8 mouse cellular contexts compared by ENCODE assay signal in the genomic region with DNA sequence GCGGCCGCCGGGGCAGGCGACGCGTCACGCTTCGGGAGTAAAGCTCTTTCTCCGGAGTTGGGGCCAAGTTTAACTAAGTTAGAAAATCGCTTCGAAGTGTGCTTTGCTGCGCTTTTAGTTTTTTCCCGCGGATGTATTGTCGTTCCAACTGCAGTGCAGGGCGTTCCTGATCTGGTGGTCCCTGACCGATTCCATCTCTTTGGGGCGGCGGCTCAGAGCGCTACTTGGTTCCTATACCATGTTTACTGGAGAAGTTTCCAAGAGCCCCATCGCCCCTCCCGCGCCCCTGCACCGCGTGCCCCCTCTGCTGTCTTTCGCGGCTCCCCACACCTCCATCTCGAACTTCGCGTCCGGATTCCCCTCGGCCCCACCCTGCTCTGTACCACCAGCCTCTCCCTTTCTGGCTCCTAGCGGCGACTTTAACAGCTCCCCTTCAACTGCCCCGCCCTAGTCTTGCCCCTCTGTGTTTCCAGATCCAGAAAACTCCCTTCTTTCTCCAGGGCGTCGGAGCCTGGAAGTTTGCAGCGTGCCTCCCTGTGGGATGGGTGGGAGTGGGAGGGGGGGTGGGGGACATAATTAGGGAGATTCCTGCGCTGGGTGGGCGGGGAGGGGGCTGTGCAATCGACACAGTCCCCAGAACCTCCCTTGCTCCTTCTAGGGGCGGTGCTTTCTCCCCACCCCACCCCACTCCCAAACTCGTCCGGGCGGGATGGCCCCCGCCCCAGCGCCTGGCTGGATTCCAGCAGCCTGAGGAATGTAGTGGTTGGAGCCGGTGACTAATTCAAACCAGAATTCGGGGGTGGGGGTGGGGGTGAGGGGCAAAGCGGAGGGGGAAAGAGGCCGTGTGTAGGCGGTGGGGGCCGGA. TPM values are rescaled to one million over a fixed set of nuclear protein-coding genes. Genes with fewer than 3 reads are reported as not detected.
A peak's percentile ranks its signal among the peaks of the same experiment; 100 is the strongest.
DNase-seq lines count a peak whose midpoint lies in the region; ATAC-seq and TF ChIP-seq lines count a peak whose summit lies in the region.

No protein-coding gene starts in this region.

- no peak for TF ChIP-seq CTCF in testis, adult 2 months (IDR thresholded peaks at IDR 0.05; ENCODE audit: control insufficient read depth, insufficient read depth, insufficient replicate concordance, low read depth, low read length)

- no peaks in the 10 kb centered on the region for H3K36me3 ChIP-seq in forebrain, embryonic 11.5 days (ENCODE audit: control insufficient read depth, insufficient read depth, low read length)
- no peaks in the 10 kb centered on the region for H3K36me3 ChIP-seq in limb, embryonic 10.5 days
- H3K36me3 ChIP-seq in midbrain, embryonic 11.5 days (ENCODE audit: control insufficient read depth, insufficient read depth, low read length): no peaks in the 10 kb centered on the region
- no peaks in the 10 kb centered on the region for H3K36me3 ChIP-seq in testis, adult 2 months (ENCODE audit: control insufficient read depth, insufficient read depth, low read length)

- H3K4me1 ChIP-seq in forebrain, embryonic 11.5 days (replicated peaks; ENCODE audit: control insufficient read depth, insufficient read depth, low read length): peaks cover 9% of the 10 kb centered on the region
- H3K4me1 ChIP-seq in limb, embryonic 10.5 days: peaks cover 58% of the 10 kb centered on the region
- H3K4me1 ChIP-seq in midbrain, embryonic 11.5 days (ENCODE audit: control insufficient read depth, insufficient read depth, low read length): peaks cover 16% of the 10 kb centered on the region
- peaks cover 18% of the 10 kb centered on the region for H3K4me1 ChIP-seq in testis, adult 2 months (ENCODE audit: control insufficient read depth, insufficient read depth, low read length)

- DNase-seq in A20 (ENCODE audit: low read depth, low spot score): peak; percentile 25
- DNase-seq in T-cell, adult 2 months (ENCODE audit: low spot score): peak; percentile 62
- peak; percentile 85 for DNase-seq in forebrain, embryonic 11.5 days (ENCODE audit: low spot score)
- DNase-seq in heart, postnatal 25 days (ENCODE audit: low spot score): peak; percentile 90
- DNase-seq in limb, embryonic 10.5 days (ENCODE audit: low spot score): peak; percentile 88
- DNase-seq in midbrain, embryonic 11.5 days (ENCODE audit: low spot score, missing footprints): peak; percentile 96
- no peak for DNase-seq in frontal cortex, postnatal 14 days (ENCODE audit: low spot score in 2 of 2)

- no peak for TF ChIP-seq POLR2A in testis, adult 2 months (IDR thresholded peaks at IDR 0.05; ENCODE audit: control insufficient read depth, low read depth, low read length)

- 0 out of 2 replicates have a peak overlapping the region, but pooled peaks have one; percentile 25 for H3K27ac ChIP-seq in forebrain, embryonic 11.5 days (ENCODE audit: low read depth, low read length)
- peak overlapping the region; percentile 91 for H3K27ac ChIP-seq in limb, embryonic 10.5 days
- no peak overlapping the region for H3K27ac ChIP-seq in midbrain, embryonic 11.5 days (ENCODE audit: low read depth, low read length)
- peak overlapping the region; percentile 86 for H3K27ac ChIP-seq in testis, adult 2 months (ENCODE audit: control insufficient read depth, insufficient read depth, low read depth, low read length)

- H3K27me3 ChIP-seq in forebrain, embryonic 11.5 days (ENCODE audit: control insufficient read depth, insufficient read depth, low read length): peaks cover 7% of the 10 kb centered on the region
- H3K27me3 ChIP-seq in limb, embryonic 10.5 days (ENCODE audit: low read depth, poor library complexity, severe bottlenecking): peaks cover 20% of the 10 kb centered on the region
- H3K27me3 ChIP-seq in midbrain, embryonic 11.5 days (ENCODE audit: control insufficient read depth, insufficient read depth, low read length): peaks cover 20% of the 10 kb centered on the region
- H3K27me3 ChIP-seq in testis, adult 2 months (ENCODE audit: control insufficient read depth, insufficient read depth, low read length): peaks cover 2% of the 10 kb centered on the region; the same call in 1 of the 2 replicates

- peak overlapping the region; percentile 51 for H3K4me3 ChIP-seq in forebrain, embryonic 11.5 days (ENCODE audit: low read depth, low read length)
- peak overlapping the region; percentile 75 for H3K4me3 ChIP-seq in limb, embryonic 10.5 days
- peak overlapping the region; percentile 46 for H3K4me3 ChIP-seq in midbrain, embryonic 11.5 days (ENCODE audit: low read depth, low read length)
- peak overlapping the region; percentile 90 for H3K4me3 ChIP-seq in testis, adult 2 months (ENCODE audit: control insufficient read depth, low read depth, low read length)

- under 1% methylated on average over 53 of the region's 53 CpGs for WGBS in forebrain, embryonic 11.5 days
- under 1% methylated on average over 53 of the region's 53 CpGs for WGBS in limb, embryonic 10.5 days
- under 1% methylated on average over 53 of the region's 53 CpGs for WGBS in midbrain, embryonic 11.5 days

- peak overlapping the region; percentile 99 for H3K4me2 ChIP-seq in forebrain, embryonic 11.5 days (ENCODE audit: low read depth, low read length, severe bottlenecking)
- peak overlapping the region; percentile 83 for H3K4me2 ChIP-seq in midbrain, embryonic 11.5 days

- ATAC-seq in forebrain, embryonic 11.5 days (replicated peaks; ENCODE audit: low FRiP score): peak; percentile 80
- ATAC-seq in midbrain, embryonic 11.5 days (ENCODE audit: low FRiP score): peak; percentile 63

- intact Hi-C loops in heart, postnatal 25 days (cut with DNase I): no loop called here

- H3K9ac ChIP-seq in forebrain, embryonic 11.5 days (ENCODE audit: low read length): peak overlapping the region; percentile 61
- peak overlapping the region; percentile 61 for H3K9ac ChIP-seq in midbrain, embryonic 11.5 days (ENCODE audit: low read length)

- no peaks in the 10 kb centered on the region for H3K9me3 ChIP-seq in forebrain, embryonic 11.5 days (ENCODE audit: control insufficient read depth, low read length)
- H3K9me3 ChIP-seq in limb, embryonic 10.5 days (replicated peaks): no peaks in the 10 kb centered on the region
- H3K9me3 ChIP-seq in midbrain, embryonic 11.5 days (ENCODE audit: control insufficient read depth, low read length): no peaks in the 10 kb centered on the region

RNA-seq across cellular contexts. Expression of a gene that starts 0.7 kb away (rescaled TPM):
- polyA plus RNA-seq in forebrain, embryonic 11.5 days (2014; fragmentation: Nextera tagmentation; extraction: Ambion mirVana): 7.1 and 7.3 TPM in 2 replicates
- 100 to 1,000 TPM; 283 to 326 TPM for total RNA-seq in heart, postnatal 25 days (2021)
- polyA plus RNA-seq in limb, embryonic 10.5 days (2016; fragmentation: Nextera tagmentation; extraction: Ambion mirVana): 5.3 and 8.9 TPM in 2 replicates
- 5.0 and 6.3 TPM in 2 replicates for polyA plus RNA-seq in midbrain, embryonic 11.5 days (2014; fragmentation: Nextera tagmentation; extraction: Ambion mirVana)
- polyA plus RNA-seq in testis, adult 2 months (2012; rRNA removed): 1.6 and 2.3 TPM in 2 replicates

RNA-seq across cellular contexts. Expression of a gene that starts 23.0 kb away (rescaled TPM):
- polyA plus RNA-seq in forebrain, embryonic 11.5 days (2014; fragmentation: Nextera tagmentation; extraction: Ambion mirVana): 467 and 472 TPM in 2 replicates
- total RNA-seq in heart, postnatal 25 days (2021): 100 to 1,000 TPM; 241 to 256 TPM
- polyA plus RNA-seq in limb, embryonic 10.5 days (2016; fragmentation: Nextera tagmentation; extraction: Ambion mirVana): 563 and 631 TPM in 2 replicates
- 435 and 439 TPM in 2 replicates for polyA plus RNA-seq in midbrain, embryonic 11.5 days (2014; fragmentation: Nextera tagmentation; extraction: Ambion mirVana)
- polyA plus RNA-seq in testis, adult 2 months (2012; rRNA removed): 442 and 506 TPM in 2 replicates

RNA-seq across cellular contexts. Expression of a gene that starts 36.2 kb away (rescaled TPM):
- 34.4 and 35.5 TPM in 2 replicates for polyA plus RNA-seq in forebrain, embryonic 11.5 days (2014; fragmentation: Nextera tagmentation; extraction: Ambion mirVana)
- total RNA-seq in heart, postnatal 25 days (2021): 1 to 10 TPM; 7.2 to 8.8 TPM
- polyA plus RNA-seq in limb, embryonic 10.5 days (2016; fragmentation: Nextera tagmentation; extraction: Ambion mirVana): 49.6 and 49.7 TPM in 2 replicates
- 23.5 and 28.4 TPM in 2 replicates for polyA plus RNA-seq in midbrain, embryonic 11.5 days (2014; fragmentation: Nextera tagmentation; extraction: Ambion mirVana)
- 38.2 and 38.6 TPM in 2 replicates for polyA plus RNA-seq in testis, adult 2 months (2012; rRNA removed)

RNA-seq across cellular contexts. Expression of a gene that starts 48.1 kb away (rescaled TPM):
- 62.6 and 63.2 TPM in 2 replicates for polyA plus RNA-seq in forebrain, embryonic 11.5 days (2014; fragmentation: Nextera tagmentation; extraction: Ambion mirVana)
- total RNA-seq in heart, postnatal 25 days (2021): 10 to 100 TPM; 29.5 to 32.3 TPM
- 229 and 233 TPM in 2 replicates for polyA plus RNA-seq in limb, embryonic 10.5 days (2016; fragmentation: Nextera tagmentation; extraction: Ambion mirVana)
- 50.9 and 56.0 TPM in 2 replicates for polyA plus RNA-seq in midbrain, embryonic 11.5 days (2014; fragmentation: Nextera tagmentation; extraction: Ambion mirVana)
- polyA plus RNA-seq in testis, adult 2 months (2012; rRNA removed): 14.0 and 14.5 TPM in 2 replicates

Comparison
In these comparisons a context has a peak if more than half of its experiments do, and no peak if none do; other contexts are left out.
1. DNase-seq: peak in A20 (single experiment), T-cell, adult 2 months (single experiment), forebrain, embryonic 11.5 days (single experiment), heart, postnatal 25 days (single experiment), limb, embryonic 10.5 days (single experiment) and midbrain, embryonic 11.5 days (single experiment); none in frontal cortex, postnatal 14 days (0 of 2).
2. Peak in every context shown above with its lines, with median percentiles within 50 percentile points of each other: H3K4me3 ChIP-seq.